Mouse (Mus musculus) stomach, postnatal 0 days (tissue): ENCODE measurements around the gene Erlec1.

ENCODE experiments used
- CTCF ChIP-seq: IDR thresholded peaks from 2 replicates; pipeline ENCODE4 v1.5.1; 2016; ENCODE audit warnings: antibody characterized with exemption, low read depth, mild to moderate bottlenecking, moderate library complexity
- EP300 ChIP-seq: optimal IDR thresholded peaks from 2 replicates; pipeline ENCODE3; 2016; ENCODE audit warnings: antibody characterized with exemption

DNA sequence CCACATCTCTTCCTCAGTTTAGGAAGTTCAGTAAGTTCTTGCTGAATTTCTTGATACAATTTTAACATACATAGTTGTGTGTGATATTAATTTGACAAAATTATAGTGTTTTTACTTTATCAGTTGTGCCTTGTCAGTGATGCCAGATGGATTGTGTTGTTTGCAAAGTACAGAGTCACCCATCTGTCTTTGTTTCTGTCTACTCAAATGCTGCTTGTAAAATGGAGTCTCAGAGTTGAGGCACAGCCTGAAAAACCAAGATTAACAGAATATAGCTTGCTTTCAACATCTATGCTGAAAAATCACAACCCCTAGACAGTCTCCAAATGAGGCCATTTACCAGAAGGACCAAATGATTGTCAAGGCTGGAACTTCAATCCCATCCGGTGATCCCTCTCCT lies 25.6 kb downstream of the Erlec1 start:
- TF ChIP-seq CTCF (no peak), EP300 (no peak)
